ENCODE assay signal across 12 mouse cellular contexts in genomic region chr12:79596842-79597241, GRCm38 (mm10).
"Had no signal": no experiment of that assay in that cellular context is flagged by ENCODE, and none has a peak within 500 bp of the region (broad histone marks: within the 10 kb centered on the region; RNA-seq: fewer than 3 reads in every experiment).

No protein-coding gene starts in this region.

- H3K4me3 ChIP-seq: left cerebral cortex, adult 2 months; limb, embryonic 12.5 days; liver, embryonic 15.5 days; megakaryocyte, embryonic 14.5 days; midbrain, embryonic 12.5 days; neural tube, embryonic 15.5 days had no signal

- H3K36me3 ChIP-seq: limb, embryonic 12.5 days; liver, embryonic 15.5 days; midbrain, embryonic 12.5 days; neural tube, embryonic 15.5 days had no signal

- H3K27me3 ChIP-seq: limb, embryonic 12.5 days; liver, embryonic 15.5 days; megakaryocyte, embryonic 14.5 days; midbrain, embryonic 12.5 days; neural tube, embryonic 15.5 days had no signal

- H3K27ac ChIP-seq: left cerebral cortex, adult 2 months; liver, embryonic 15.5 days; macrophage; midbrain, embryonic 12.5 days; neural tube, embryonic 15.5 days; stomach, postnatal 0 days had no signal

- H3K4me1 ChIP-seq: megakaryocyte, embryonic 14.5 days; neural tube, embryonic 15.5 days had no signal

- H3K9me3 ChIP-seq: limb, embryonic 12.5 days; liver, embryonic 15.5 days; megakaryocyte, embryonic 14.5 days; midbrain, embryonic 12.5 days; neural tube, embryonic 15.5 days had no signal

- DNase-seq: kidney, postnatal 10 days; lung, embryonic 14.5 days; lung, postnatal 14 days; thymus, postnatal 4 days had no signal
